Mouse (Mus musculus) stomach, embryonic 14.5 days (tissue): ENCODE data around the gene Numa1. TPM values are rescaled to one million over a fixed set of nuclear protein-coding genes. Genes with fewer than 3 reads are reported as not detected.

Experiments
- ATAC-seq: fragments of 200-750 bp; cut with Nextera tagmentation; 2 replicates; pipeline ENCODE4 v1.8.0; 2017; ENCODE audit warnings: low read depth, moderate TSS enrichment; ENCODE audit not compliant: insufficient number of reproducible peaks, insufficient read depth, low FRiP score
- H3K27ac ChIP-seq: fragments of 300-500 bp; sonication (generic); 2 replicates; pipeline ENCODE4 v1.5.1; 2014; ENCODE audit warnings: mild to moderate bottlenecking, low read length, moderate library complexity, mixed read lengths
- H3K27me3 ChIP-seq: fragments of 300-500 bp; sonication (generic); 2 replicates; pipeline ENCODE4 v1.6.1; 2014; ENCODE audit warnings: low read length, control low read depth, mixed read lengths; ENCODE audit not compliant: control insufficient read depth, insufficient read depth
- H3K36me3 ChIP-seq: fragments of 300-500 bp; sonication (generic); 2 replicates; pipeline ENCODE4 v1.6.1; 2014; ENCODE audit warnings: mild to moderate bottlenecking, control low read depth, low read length, moderate library complexity, mixed read lengths; ENCODE audit not compliant: control insufficient read depth, insufficient read depth
- H3K4me1 ChIP-seq: fragments of 300-500 bp; sonication (generic); 2 replicates; pipeline ENCODE4 v1.6.1; 2014; ENCODE audit warnings: low read length, control low read depth, mixed read lengths; ENCODE audit not compliant: control insufficient read depth, insufficient read depth
- H3K4me2 ChIP-seq: fragments of 300-500 bp; sonication (generic); replicated peaks from 2 replicates; pipeline ENCODE4 v1.6.1; 2014; ENCODE audit warnings: low read depth, low read length, control low read depth
- H3K4me3 ChIP-seq: fragments of 300-500 bp; sonication (generic); 2 replicates; pipeline ENCODE4 v1.5.1; 2014; ENCODE audit warnings: low read depth, low read length, control low read depth
- H3K9ac ChIP-seq: fragments of 300-500 bp; sonication (generic); replicated peaks from 2 replicates; pipeline ENCODE4 v1.6.1; 2014; ENCODE audit warnings: low read depth, mild to moderate bottlenecking, control low read depth, low read length, moderate library complexity, mixed read lengths
- H3K9me3 ChIP-seq: fragments of 300-500 bp; sonication (generic); 2 replicates; pipeline ENCODE4 v1.6.1; 2016; ENCODE audit warnings: low read depth, low read length, control low read depth; ENCODE audit not compliant: control insufficient read depth
- WGBS: fragments of 180-500 bp; shearing (Covaris S2); extraction: QIAGEN DNeasy Blood & Tissue Kit; methylation state at CpG from one replicate; pipeline ENCODE4 v1.1.7; 2014; 5-methylcytosine and 5-hydroxymethylcytosine counted together
- polyA plus RNA-seq: library from polyadenylated mRNA; unstranded; fragments of >200 nt; fragmentation: Nextera tagmentation; extraction: Ambion mirVana; gene quantifications from 2 replicates; pipeline ENCODE4 v1.2.1, GENCODE M21; 2014

The Numa1 gene
- polyA plus RNA-seq, 1 experiment from 2014 or later, result 99.7 TPM

DNA sequence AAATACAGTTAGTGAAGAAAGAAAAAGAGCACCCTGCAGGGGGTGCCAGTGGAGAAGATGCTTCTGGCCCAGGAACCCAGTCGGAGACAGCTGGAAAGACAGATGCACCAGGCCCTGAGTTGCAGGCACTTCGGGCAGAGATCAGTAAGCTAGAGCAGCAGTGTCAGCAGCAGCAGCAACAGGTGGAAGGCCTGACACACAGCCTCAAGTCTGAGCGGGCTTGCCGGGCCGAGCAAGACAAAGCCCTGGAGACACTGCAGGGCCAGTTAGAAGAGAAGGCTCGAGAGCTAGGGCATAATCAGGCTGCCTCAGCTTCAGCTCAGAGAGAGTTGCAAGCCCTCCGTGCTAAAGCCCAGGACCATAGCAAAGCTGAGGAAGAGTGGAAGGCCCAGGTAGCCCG is 66.4 kb downstream of the Numa1 start:
- H3K4me2 ChIP-seq, result no peak overlapping the region
- no peaks in the 10 kb centered on the region for H3K4me1 ChIP-seq
- H3K9me3 ChIP-seq, result no peaks in the 10 kb centered on the region
- H3K4me3 ChIP-seq, result no peak overlapping the region
- WGBS, result 92% methylated on average over 8 of the region's 8 CpGs
- H3K9ac ChIP-seq, result no peak overlapping the region
- no peak for ATAC-seq
- no peak overlapping the region for H3K27ac ChIP-seq
- H3K36me3 ChIP-seq, result peaks cover 86% of the 10 kb centered on the region
- no peaks in the 10 kb centered on the region for H3K27me3 ChIP-seq

GRCm38 (mm10) chr7:102000921-102001630 is 67.2 kb downstream of the Numa1 start:
- no peak for ATAC-seq
- Histone ChIP-seq H3K9me3 (no peaks in the 10 kb centered on the region), H3K4me1 (no peaks in the 10 kb centered on the region), H3K4me2 (no peak overlapping the region), H3K4me3 (no peak overlapping the region), H3K36me3 (peaks cover 83% of the 10 kb centered on the region), H3K27me3 (no peaks in the 10 kb centered on the region), H3K9ac (no peak overlapping the region), H3K27ac (no peak overlapping the region)
- 89% methylated on average over 26 of the region's 26 CpGs for WGBS

DNA sequence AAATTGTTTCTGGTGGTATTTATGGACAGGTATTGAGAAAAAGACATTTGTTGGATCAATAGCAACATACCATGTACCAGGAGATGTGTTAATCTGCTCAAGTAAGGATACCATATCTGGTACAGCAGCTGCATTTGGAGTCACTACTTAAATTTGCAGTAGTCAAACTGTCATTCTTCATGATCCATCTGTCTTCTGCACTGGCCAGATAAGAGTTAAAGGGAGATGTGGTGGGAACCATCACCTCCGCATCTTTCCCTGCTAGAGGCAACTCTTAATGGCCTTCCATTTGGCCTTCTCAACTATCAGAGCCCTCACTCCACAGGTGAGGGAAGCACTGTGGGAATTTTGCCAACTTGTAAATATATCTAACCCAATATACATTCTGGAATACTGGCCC is 72.6 kb downstream of the Numa1 start:
- Histone ChIP-seq H3K4me1 (no peaks in the 10 kb centered on the region), H3K4me3 (no peak overlapping the region), H3K27ac (no peak overlapping the region), H3K9ac (no peak overlapping the region), H3K4me2 (no peak overlapping the region), H3K36me3 (peaks cover 80% of the 10 kb centered on the region), H3K27me3 (no peaks in the 10 kb centered on the region), H3K9me3 (no peaks in the 10 kb centered on the region)
- no peak for ATAC-seq
- WGBS, result 70% methylated on average over 1 of the region's 1 CpGs

- H3K9me3 ChIP-seq, result no peaks in the 10 kb centered on the region
- H3K4me2 ChIP-seq, result no peak overlapping the region
- no peak overlapping the region for H3K27ac ChIP-seq
- no peaks in the 10 kb centered on the region for H3K27me3 ChIP-seq
- H3K4me3 ChIP-seq, result no peak overlapping the region
- peaks cover 91% of the 10 kb centered on the region for H3K36me3 ChIP-seq
- H3K9ac ChIP-seq, result no peak overlapping the region
- 92% methylated on average over 9 of the region's 9 CpGs for WGBS
- ATAC-seq, result no peak
- H3K4me1 ChIP-seq, result no peaks in the 10 kb centered on the region
These were observed 77.9 kb downstream of the Numa1 start for GRCm38 (mm10) chr7:102011855-102012254.

DNA sequence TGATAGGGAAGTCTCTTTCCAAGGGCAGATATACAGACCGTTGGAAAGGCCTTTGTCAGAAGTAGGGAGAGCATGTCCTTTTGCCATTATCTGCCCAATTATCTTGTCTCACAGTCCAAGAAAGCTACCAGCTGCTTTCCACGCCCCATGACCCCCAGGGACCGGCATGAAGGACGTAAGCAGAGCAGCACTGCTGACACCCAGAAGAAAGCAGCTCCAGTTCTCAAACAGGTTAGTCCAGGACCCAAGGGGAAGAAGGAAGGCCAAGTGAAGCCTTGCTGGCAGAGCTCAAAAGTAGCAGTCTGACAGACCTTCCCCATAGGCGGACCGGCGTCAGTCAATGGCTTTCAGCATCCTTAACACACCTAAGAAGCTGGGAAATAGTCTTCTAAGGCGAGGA is 79.5 kb downstream of the Numa1 start:
- no peak overlapping the region for H3K4me2 ChIP-seq
- H3K27me3 ChIP-seq, result no peaks in the 10 kb centered on the region
- H3K36me3 ChIP-seq, result peaks cover 97% of the 10 kb centered on the region
- 85% methylated on average over 8 of the region's 8 CpGs for WGBS
- no peak overlapping the region for H3K27ac ChIP-seq
- H3K9me3 ChIP-seq, result no peaks in the 10 kb centered on the region
- no peak for ATAC-seq
- no peaks in the 10 kb centered on the region for H3K4me1 ChIP-seq
- no peak overlapping the region for H3K4me3 ChIP-seq
- no peak overlapping the region for H3K9ac ChIP-seq

DNA sequence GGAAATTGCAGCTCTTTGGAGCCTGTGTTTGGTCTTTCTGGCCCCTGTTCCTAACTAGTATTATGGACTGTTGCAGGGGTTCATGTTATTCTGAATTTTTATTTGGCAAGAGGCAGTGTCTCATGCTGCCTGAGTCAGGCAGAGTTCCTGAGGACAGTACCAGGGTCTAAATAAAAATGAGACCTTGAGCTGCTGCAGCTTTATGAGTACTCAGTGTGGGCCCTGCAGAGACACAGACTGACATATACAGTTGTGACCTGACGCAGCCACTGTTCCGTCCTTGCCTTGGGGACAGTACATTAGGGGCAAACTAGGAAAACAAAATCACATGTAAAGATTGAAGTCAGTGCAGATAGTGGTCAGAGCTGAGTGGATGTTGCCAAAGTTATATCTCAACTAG is 81.1 kb downstream of the Numa1 start:
- Histone ChIP-seq H3K4me2 (no peak overlapping the region), H3K27me3 (no peaks in the 10 kb centered on the region), H3K9me3 (no peaks in the 10 kb centered on the region), H3K4me3 (no peak overlapping the region), H3K9ac (no peak overlapping the region), H3K36me3 (peaks cover 91% of the 10 kb centered on the region), H3K4me1 (no peaks in the 10 kb centered on the region), H3K27ac (no peak overlapping the region)
- no peak for ATAC-seq
- 92% methylated on average over 2 of the region's 2 CpGs for WGBS

DNA sequence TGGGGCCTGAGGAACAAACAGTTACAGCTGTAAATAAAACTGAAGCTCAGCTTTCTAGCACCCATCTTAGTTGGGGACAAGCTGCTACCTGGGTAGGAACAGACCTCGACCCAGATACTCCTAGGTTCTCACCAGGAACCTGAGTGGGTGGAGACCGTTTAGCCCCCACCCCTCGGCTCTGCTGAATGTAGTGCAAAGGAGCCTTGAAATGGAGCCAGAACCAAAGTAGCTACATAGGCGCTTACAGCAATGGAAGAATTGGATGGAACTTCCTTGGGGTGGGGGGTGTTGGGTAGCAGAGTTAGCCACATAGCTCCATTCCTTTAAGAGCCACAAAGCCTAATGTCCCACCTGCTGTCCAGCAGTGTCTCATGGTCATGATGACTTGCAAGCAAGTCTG is 83.0 kb downstream of the Numa1 start:
- no peak for ATAC-seq
- Histone ChIP-seq H3K4me1 (no peaks in the 10 kb centered on the region), H3K9ac (no peak overlapping the region), H3K36me3 (peaks cover 74% of the 10 kb centered on the region), H3K4me3 (no peak overlapping the region), H3K27me3 (no peaks in the 10 kb centered on the region), H3K9me3 (no peaks in the 10 kb centered on the region), H3K27ac (no peak overlapping the region), H3K4me2 (no peak overlapping the region)
- WGBS, result 87% methylated on average over 4 of the region's 4 CpGs

DNA sequence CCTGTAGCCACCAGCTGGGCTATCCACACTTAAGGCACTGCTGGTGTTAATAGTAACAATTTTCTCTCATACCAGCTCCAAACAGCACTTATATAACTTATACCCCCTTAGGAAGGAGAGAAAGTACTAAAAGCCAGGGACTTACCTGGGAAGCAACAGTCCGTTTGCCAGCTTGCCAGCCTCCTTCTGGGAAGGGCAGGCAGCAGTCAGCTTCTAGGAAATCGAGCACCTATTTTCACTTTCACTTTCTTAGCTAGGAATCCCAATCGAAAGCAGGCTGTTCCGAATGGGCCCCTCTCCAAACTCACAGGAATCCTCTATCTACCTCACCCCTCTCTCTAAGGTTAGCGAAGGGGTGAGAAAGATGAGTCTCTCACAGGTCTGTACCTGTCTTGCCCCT is 83.5 kb downstream of the Numa1 start:
- Histone ChIP-seq H3K9ac (no peak overlapping the region), H3K27me3 (no peaks in the 10 kb centered on the region), H3K4me3 (no peak overlapping the region), H3K27ac (no peak overlapping the region), H3K9me3 (no peaks in the 10 kb centered on the region), H3K4me1 (no peaks in the 10 kb centered on the region), H3K36me3 (peaks cover 74% of the 10 kb centered on the region), H3K4me2 (no peak overlapping the region)
- ATAC-seq, result no peak
- WGBS, result 83% methylated on average over 5 of the region's 5 CpGs

DNA sequence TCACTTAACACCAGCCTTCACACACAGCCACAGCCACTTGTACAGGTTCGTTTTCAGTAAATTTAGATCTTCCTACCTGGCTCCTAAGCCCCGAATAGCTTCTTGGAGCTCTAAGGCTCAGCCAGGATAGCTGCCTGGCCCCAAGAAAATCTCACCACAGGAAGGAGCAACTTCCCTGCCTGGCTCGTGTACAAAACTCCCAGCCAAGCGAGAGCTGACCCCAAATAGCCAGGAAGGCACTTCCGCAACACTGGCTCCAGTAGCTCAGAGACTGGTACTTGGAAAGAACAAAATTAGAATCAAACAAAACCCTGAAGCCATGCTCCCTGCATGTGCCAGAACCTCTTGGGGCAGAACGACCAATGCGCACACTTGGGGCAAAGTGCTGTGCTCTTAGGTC is 84.1 kb downstream of the Numa1 start:
- H3K27me3 ChIP-seq, result no peaks in the 10 kb centered on the region
- no peak overlapping the region for H3K4me2 ChIP-seq
- H3K9me3 ChIP-seq, result no peaks in the 10 kb centered on the region
- WGBS, result 80% methylated on average over 7 of the region's 7 CpGs
- H3K36me3 ChIP-seq, result peaks cover 70% of the 10 kb centered on the region
- ATAC-seq, result no peak
- H3K4me1 ChIP-seq, result no peaks in the 10 kb centered on the region
- H3K9ac ChIP-seq, result no peak overlapping the region
- no peak overlapping the region for H3K4me3 ChIP-seq
- H3K27ac ChIP-seq, result no peak overlapping the region
